Mouse (Mus musculus) forebrain, postnatal 0 days (tissue): ENCODE measurements around the gene Slc10a6. TPM values are rescaled to one million over a fixed set of nuclear protein-coding genes. Genes with fewer than 3 reads are reported as not detected.

Experiments
- ATAC-seq: fragments of 200-750 bp; cut with Nextera tagmentation; 2 replicates; pipeline ENCODE4 v1.8.0; 2017; ENCODE audit warnings: mild to moderate bottlenecking, moderate library complexity
- DNase-seq: peaks from one replicate; pipeline ENCODE4 v3.0.0-alpha.2; 2015
- H3K27ac ChIP-seq: fragments of 300-500 bp; sonication (generic); 2 replicates; pipeline ENCODE4 v1.5.1; 2014; ENCODE audit warnings: low read depth, mild to moderate bottlenecking, antibody characterized with exemption, low read length, moderate library complexity, mixed read lengths
- H3K27me3 ChIP-seq: fragments of 300-500 bp; sonication (generic); 2 replicates; pipeline ENCODE4 v1.6.1; 2014; ENCODE audit warnings: mild to moderate bottlenecking, low read length, mixed read lengths; ENCODE audit not compliant: insufficient read depth
- H3K36me3 ChIP-seq: fragments of 300-500 bp; sonication (generic); 2 replicates; pipeline ENCODE4 v1.6.1; 2014; ENCODE audit warnings: mild to moderate bottlenecking, moderate library complexity; ENCODE audit not compliant: insufficient read depth
- H3K4me1 ChIP-seq: fragments of 300-500 bp; sonication (generic); 2 replicates; pipeline ENCODE4 v1.6.1; 2014; ENCODE audit warnings: antibody characterized with exemption; ENCODE audit not compliant: insufficient read depth
- H3K4me2 ChIP-seq: fragments of 300-500 bp; sonication (generic); 2 replicates; pipeline ENCODE4 v1.6.1; 2014; ENCODE audit warnings: low read depth, mild to moderate bottlenecking, moderate library complexity
- H3K4me3 ChIP-seq: fragments of 300-500 bp; sonication (generic); 2 replicates; pipeline ENCODE4 v1.5.1; 2014; ENCODE audit warnings: low read depth, low read length, mixed read lengths
- H3K9ac ChIP-seq: fragments of 300-500 bp; sonication (generic); 2 replicates; pipeline ENCODE4 v1.6.1; 2014; ENCODE audit warnings: mild to moderate bottlenecking
- H3K9me3 ChIP-seq: fragments of 300-500 bp; sonication (generic); 2 replicates; pipeline ENCODE4 v1.6.1; 2016; ENCODE audit warnings: low read length
- CTCF ChIP-seq: sonication (generic); IDR thresholded peaks from 2 replicates; pipeline ENCODE4 v1.5.1; 2016; ENCODE audit warnings: antibody characterized with exemption, control low read depth, low read depth
- WGBS: fragments of 180-500 bp; shearing (Covaris S2); extraction: QIAGEN DNeasy Blood & Tissue Kit; methylation state at CpG from one replicate; pipeline ENCODE4 v1.1.7; 2014; 5-methylcytosine and 5-hydroxymethylcytosine counted together
- polyA plus RNA-seq: library from polyadenylated mRNA; unstranded; fragments of >200 nt; fragmentation: Nextera tagmentation; extraction: Ambion mirVana; gene quantifications from 2 replicates; pipeline ENCODE4 v1.2.1, GENCODE M21; 2015
- total RNA-seq: library from RNA; depleted of rRNA; stranded (reverse); fragments of >200 nt; gene quantifications from 2 replicates; pipeline ENCODE4 v1.2.3, GENCODE M21; 2014; rRNA removed

Gene Slc10a6
- total and polyA plus RNA-seq, 2 experiments from 2014 or later, result 0.07 to 0.76 TPM

GRCm38 (mm10) chr5:103560546-103560945, 68.7 kb downstream of the Slc10a6 start:
- no peak for TF ChIP-seq CTCF
- WGBS, result 95% methylated on average over 9 of the region's 9 CpGs
- no peak for ATAC-seq

More at GRCm38 (mm10) chr5:103560546-103560945, 68.7 kb downstream of the Slc10a6 start:
- Histone ChIP-seq H3K9me3 (no peaks in the 10 kb centered on the region), H3K4me1 (no peaks in the 10 kb centered on the region), H3K4me2 (no peak overlapping the region), H3K27ac (no peak overlapping the region), H3K36me3 (no peaks in the 10 kb centered on the region), H3K27me3 (no peaks in the 10 kb centered on the region), H3K4me3 (no peak overlapping the region), H3K9ac (no peak overlapping the region)
- no peak for DNase-seq

Other genes starting within 250 kb of the Slc10a6 start
- gene Ptpn13, start 204.2 kb downstream of the Slc10a6 start, total RNA-seq, result 7.8 and 16.2 TPM in 2 replicates
- 1.1 and 1.8 TPM in 2 replicates for gene Ptpn13, start 204.2 kb downstream of the Slc10a6 start, polyA plus RNA-seq
- 0.33 and 1.0 TPM in 2 replicates for gene 1700016H13Rik, start 26.6 kb upstream of the Slc10a6 start, total RNA-seq
- gene 1700016H13Rik, start 26.6 kb upstream of the Slc10a6 start, polyA plus RNA-seq, result 0.24 and 0.38 TPM in 2 replicates
- gene Aff1, start 63.0 kb upstream of the Slc10a6 start, total RNA-seq, result 2.4 and 4.0 TPM in 2 replicates
- gene Aff1, start 63.0 kb upstream of the Slc10a6 start, polyA plus RNA-seq, result 0.88 and 1.0 TPM in 2 replicates